Mouse (Mus musculus) testis, postnatal 10 days (tissue): ENCODE results near the gene Ccdc18.
A peak's percentile ranks its signal among the peaks of the same experiment; 100 is the strongest.
"Not testable (repeated sequence)": the region's sequence is repeated elsewhere in the genome, so short reads cannot be mapped to it uniquely, and the experiment has no call there.

Experiments used
- DNase-seq: peaks from one replicate; pipeline ENCODE4 v3.0.0; 2021; ENCODE audit warnings: low spot score

The Ccdc18 gene

DNA sequence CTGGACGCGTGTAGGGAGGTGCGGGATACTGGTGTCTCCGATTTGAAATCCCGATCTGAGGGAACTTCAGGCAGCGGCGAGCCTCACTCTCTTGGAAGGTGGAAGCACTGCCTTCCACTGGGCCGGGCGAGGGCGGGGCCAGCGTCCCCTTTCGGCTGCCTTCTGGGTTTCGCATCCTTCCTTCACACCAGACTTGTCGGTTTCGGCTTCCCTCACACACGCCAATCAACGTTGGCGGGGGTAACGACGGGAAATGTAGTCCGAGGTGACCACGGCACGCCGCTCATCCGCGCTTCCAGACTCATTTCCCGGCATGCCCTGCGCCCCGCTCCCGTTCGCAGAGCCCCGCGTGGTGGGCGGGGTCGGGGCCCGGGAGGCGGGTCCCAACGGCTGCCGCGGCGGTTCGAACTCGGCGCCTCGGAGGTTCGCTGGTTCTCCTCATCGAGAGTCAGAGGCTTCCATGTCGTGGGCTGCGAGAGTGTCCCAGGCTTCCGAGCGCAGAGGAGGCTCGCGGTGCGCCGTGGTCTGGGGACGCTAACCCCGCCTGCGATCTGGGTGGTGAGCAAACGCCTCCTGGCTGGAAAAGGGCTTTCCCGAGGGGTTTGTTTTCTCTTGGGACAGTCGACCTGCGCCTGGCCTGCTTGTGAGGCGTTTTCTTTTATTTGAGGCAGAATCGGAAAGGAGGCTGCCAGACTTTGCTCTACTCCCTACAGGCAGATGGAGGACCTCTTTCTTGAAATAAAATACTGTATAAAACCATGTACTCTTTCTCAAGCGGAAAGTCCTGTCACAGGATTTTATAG, at the start of gene Ccdc18, which contains the start of gene Tmed5:
Gene Ccdc18, plus strand, starts transcription at position 435 of the 803 bp plus-strand sequence.
Gene Tmed5, minus strand, starts transcription at position 180 of the 803 bp plus-strand sequence.
- DNase-seq: peak; percentile 99

DNA sequence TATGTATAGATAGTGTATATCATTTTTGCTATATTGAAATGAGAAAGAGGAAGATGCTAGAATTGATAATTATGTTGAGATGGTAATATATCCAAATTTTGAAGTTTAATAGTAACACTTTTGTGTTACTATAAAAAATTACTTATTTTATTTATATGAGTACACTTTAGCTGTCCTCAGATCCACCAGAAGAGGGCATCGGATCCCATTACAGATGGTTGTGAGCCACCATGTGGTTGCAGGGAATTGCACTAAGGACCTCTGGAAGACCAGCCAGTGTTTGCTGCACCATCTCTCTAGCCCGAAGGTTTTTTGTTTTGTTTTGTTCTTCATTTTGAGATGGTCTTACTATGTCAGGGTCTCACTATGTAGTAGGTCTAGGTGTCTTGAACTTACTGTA, 47.2 kb upstream of the Ccdc18 start:
- DNase-seq: no peak

DNA sequence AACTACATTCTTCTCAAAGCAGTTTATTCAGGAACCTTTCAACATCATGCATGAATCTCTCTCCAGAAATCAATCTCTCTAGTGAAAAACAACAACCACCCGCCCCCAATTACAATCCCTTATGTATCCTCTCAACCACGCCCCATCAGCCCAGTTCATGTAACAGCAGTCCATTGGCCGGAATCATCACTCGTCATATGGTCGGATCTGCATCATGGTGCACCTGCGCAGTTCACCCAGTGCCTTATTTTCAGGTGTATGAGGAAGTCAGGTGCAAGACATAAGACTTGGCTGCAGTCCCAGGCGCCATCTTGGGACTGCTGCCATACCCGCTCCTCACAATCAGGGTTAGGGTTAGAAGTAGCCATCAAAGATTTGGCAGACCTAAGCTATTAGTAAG, 39.9 kb upstream of the Ccdc18 start:
- DNase-seq: not testable (repeated sequence)

DNA sequence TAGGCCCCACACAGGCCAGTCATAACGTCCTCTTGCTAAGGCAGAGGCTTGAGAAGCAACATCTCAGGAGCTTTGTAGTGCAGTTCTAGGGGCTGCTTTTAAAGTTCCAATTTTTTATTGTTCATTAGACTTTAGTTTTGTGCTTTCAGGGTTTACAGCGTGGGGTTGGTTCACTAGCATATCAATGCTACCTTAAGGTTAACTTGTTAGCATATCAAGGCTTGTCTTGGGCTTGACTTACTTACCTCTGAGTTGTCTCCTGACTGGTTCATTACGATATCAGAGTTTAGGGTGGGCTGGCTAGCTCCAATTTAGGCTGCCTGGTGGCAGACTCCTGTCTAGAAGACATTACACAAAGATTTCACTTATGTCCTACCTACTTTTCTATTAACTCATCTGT, 35.0 kb upstream of the Ccdc18 start:
- no peak for DNase-seq

DNA sequence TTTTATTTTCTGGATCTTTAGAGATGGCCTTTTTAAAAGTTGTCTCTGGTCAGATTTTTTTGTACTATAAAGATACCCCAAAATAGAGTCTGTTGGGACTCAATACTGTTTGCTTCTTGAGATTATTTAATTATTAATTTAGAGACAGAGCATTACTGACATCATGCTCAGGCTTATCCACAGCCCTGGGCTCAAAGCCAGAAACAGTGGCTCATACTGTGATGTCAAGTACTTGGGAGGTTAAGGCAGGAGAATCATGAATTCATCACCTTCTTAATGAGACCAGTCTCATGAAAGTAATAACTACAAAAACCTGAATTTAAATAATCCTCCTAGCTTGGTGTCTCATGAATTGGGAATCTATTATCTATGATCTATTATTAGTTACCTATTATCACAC, 32.5 kb upstream of the Ccdc18 start:
- no peak for DNase-seq

DNA sequence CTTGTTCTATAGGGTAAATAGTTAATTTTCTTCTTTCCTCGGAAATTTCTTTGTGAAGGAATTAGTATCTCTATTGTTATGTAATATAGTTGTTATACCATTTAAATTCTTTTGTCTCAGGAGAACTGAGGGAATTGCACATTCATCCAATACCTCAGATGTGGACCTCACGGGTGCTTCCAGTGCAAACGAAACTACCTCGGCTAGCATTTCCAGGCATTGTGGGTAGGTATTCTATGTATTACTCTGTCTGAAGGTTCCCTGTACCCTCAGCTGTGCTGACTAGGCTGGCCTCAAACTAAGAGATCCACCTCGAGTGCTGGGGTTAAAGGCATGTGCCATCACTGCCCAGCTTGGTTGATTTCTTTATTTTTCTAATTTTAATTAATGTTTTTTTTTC, 28.4 kb upstream of the Ccdc18 start:
- DNase-seq: no peak

DNA sequence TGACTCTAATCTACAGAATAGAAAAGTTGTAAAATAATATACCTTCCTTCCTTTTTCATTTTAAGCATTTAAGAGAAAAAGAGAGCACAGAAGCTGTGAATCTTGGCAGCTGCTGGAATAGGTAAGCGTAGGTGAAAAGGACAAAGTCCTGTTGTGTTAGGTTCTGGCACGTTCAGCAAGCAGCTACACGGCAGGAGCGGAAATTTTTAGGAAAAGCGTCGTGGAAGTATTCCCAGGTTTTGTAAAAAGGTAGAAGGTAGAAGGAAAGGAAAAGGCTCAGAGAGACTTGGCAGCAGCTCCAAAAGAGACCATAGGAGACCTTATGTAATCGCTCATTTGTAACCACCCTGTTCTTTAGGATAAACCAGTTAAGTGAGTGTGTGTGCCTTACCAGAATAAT, 23.3 kb upstream of the Ccdc18 start:
- no peak for DNase-seq

DNA sequence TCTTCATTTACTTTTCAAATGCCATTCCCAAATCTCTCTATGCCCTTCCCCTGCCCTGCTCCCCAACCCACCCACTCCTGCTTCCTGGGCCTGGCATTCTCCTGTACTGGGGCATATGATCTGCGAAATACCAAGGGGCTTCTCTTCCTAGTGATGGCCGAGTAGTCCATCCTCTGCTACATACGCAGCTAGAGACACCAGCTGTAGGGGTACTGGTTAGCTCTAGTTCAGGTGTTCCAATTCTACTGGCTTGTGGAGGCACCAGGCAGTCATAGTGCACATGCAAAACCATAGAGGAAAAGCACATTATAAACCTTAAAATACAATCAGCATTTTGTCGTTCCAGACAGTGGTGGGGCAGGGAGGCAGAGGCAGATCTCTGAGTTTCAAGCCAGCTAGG, 15.0 kb upstream of the Ccdc18 start:
- DNase-seq: no peak

DNA sequence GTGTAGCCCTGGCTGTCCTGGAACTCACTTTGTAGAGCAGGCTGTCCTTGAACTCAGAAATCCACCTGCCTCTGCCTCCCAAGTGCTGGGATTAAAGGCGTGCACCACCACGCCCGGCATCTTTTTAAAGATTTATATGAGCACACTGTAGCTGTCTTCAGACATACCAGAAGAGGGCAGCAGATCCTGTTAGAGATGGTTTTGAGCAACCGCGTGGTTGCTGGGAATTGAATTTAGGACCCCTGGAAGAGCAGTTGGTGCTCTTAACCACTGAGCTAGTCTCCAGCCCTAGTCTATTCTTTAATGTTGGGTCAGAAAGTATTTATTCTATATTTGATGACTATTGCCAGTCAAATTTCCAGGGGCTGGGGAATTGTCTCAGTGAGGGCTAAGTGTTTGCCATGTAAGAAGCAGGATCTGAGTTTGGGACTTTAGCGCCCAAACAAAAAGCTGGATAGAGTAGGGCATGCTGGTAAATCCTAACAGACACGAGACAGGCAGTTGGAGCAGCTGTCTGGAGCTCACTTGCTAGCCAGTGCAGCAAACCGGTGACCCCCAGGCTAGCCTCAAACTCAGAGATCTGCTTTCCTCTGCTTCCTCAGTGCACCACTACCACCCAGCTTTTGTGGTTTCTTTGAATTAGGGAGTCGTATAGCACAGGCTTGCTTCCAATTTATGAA, 12.3 kb upstream of the Ccdc18 start:
- DNase-seq: no peak

DNA sequence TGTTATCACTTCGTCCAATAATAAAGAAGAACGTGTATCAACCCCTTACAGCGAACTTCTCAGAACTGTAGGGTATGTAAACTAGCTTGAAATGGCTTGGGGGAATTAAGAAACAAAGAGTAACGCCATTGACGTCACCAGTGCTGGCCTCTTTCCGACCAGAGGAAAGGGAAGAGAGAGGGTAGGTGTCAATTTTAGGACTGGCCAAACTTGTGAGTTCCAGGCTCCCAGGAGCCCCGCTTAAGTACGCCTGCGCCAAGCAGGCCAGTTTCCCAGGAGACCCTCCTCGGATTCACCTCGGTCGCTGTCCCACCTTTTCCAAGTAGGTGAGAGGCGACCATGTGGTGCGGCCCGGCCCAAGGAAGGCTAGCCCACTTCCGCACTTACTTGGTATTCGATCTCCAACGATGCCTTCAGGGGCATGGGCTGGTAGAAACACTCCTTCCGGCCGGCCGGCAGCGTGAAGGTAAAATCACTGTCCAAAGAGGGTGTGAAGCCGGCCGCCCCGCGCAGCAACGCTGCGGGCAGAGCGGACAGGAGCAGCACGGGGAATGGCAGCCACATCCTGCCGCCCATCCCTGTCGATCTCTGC, 730 bp upstream of the Ccdc18 start:
- DNase-seq: no peak

DNA sequence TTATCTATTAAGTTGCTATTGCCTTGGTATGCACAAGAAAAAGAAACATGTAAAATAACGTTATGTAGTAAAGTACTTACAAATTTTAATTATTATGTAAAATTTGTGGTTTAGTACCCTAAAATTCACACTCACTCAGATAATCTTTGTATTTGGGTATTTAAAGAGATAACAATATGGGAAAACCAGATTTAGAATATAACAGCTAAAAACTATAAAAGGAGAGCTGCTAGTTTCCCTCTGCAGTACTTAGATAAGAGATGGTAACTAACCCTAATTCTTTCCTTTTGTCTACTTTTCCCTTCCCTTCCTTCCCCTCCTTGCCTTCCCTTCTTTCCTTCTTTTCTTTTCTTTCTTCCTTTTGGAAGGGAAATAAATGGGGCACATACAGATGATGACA, 19.9 kb downstream of the Ccdc18 start:
- DNase-seq: no peak

DNA sequence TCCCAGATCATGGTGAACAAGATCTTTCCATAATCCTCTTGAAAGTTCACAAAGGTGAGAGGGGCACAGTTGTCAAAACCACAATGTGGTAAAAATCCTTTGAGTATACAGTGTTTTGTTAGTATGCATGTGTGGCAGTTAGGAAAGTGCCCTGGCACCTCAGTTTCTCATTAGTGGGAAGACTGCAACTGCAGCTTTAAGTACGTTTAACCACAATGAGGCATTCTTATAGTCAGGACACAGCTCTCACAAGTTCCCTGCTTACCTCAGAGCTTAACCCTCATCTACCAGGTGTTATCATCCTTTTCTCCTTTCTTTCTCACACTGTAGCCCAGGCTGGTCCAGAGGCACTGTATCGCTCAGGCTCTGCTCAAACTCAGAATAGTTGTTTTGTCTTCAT, 28.1 kb downstream of the Ccdc18 start:
- DNase-seq: no peak

DNA sequence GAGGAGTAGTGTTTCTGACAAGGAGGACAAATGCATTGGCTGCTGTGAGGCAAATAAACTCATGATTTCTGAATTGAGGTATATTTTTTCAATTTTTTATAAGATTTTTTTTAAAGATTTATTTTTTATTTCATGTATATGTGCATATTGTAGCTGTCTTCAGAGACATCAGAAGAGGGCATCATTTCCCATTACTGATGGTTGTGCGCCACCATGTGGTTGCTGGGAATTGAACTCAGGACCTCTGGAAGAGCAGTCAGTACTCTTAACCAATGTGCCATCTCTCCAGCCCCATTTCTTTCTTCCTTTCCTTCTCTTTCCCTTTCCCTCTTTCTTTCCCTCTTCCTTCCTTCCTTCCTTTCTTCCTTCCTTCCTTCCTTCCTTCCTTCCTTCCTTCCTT, 31.0 kb downstream of the Ccdc18 start:
- DNase-seq: peak; percentile 46

DNA sequence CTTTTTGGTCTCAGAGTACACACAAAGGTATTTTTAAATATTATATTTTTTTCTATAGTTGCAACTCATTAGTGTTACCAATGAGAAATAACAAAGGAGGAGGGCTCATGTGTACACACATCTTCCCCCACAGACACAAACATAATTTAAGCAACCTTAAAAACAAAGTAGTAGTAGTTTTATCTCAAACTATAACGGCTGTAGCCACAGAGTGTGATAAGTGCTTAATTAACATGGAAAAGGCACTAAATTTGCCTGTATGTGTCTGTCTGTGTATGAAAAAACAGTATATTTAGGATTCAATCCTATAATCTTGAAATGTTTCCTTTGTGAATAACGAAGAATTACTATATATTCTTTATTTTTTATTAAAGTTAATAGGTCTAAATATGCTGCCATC, 51.4 kb downstream of the Ccdc18 start:
- no peak for DNase-seq

DNA sequence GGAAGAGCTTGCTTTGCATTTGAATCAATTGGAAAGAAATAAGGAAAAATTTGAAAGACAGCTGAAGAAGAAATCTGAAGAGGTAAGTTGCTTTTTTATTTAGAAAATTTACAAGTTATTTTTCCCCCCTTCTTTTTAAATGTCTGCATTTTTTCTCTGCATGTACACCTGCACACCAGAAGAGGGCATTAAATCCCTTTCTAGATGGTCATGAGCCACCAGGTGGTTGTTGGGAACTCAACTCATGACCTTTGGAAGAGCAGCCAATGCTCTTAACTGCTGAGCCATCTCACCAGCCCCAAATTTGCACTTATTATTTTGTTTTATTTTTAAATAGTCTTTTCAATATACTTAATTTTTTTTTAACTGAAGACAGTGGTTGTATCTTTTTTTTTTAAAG, 56.3 kb downstream of the Ccdc18 start:
- no peak for DNase-seq

DNA sequence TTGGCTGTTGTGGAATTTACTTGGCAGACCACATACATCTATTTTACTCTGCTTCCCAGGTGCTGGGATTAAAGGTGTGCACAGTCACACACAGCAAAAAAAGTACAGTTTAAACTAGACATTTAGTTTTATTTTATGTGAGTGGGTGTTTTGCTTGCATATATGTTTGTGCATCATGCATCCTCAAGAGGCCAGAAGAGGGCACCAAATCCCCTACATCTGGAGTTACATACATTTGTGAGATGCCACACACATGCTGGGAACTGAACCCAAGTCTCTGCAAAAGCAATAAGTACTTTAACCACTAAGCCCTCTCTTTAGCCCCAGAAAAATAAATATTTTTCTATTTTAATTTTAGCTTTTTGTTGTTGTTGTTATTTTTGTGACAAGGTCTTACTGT, 73.3 kb downstream of the Ccdc18 start:
- DNase-seq: no peak

DNA sequence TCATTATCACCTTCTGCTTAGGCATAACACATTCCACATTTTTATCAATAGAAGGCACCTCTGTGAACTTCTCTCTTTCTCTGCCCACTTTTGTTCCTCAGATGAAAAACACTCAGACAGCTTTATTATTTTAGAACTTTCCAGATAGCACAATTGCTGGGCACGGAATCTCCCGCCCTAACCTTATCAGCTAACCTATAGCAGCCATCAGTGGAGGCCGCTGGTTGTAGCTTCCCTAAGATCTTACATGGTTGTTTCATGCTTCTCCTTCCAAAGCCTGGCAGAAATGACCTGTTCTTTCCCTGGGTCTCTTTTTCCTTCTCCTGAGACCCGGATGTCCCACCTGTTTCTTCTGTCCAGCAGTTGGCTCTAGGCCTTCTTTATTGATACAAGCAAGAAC, 78.8 kb downstream of the Ccdc18 start:
- no peak for DNase-seq

DNA sequence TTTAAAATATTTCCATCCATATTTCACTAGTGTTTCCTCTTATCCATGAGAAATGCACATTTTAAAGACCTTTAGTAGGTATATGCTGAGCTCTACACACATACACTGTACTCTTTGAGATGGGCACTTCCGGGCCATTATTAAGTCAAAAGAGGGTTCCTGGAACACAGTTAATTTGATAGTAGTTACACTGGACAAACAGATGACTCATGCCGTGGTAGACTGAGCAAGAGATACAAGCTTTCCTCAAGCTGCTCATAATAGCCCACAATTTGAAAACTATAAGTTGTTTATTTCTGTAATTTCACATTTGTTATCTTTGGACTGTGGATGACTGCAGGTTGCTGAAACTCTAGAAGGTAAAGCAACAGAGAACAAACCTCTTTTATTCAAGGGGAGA, 82.3 kb downstream of the Ccdc18 start:
- DNase-seq: no peak

DNA sequence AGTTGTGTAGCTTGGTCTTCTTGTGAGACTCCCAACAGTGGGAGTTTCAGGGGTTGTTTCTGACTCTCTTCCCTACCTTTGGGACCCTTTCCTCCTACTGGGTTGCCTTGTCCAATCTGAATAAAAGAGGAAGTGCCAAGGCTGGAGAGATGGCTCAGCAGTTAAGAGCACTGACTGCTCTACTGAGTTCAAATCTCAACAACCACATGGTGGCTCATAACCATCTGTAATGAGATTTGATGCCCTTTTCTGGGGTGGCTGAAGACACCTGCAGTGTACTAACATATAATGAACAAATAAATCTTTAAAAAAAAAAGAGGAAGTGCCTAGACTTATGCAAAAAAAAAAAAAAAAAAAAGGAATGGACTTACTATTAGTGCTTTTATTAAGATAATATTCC, 91.4 kb downstream of the Ccdc18 start:
- DNase-seq: no peak

DNA sequence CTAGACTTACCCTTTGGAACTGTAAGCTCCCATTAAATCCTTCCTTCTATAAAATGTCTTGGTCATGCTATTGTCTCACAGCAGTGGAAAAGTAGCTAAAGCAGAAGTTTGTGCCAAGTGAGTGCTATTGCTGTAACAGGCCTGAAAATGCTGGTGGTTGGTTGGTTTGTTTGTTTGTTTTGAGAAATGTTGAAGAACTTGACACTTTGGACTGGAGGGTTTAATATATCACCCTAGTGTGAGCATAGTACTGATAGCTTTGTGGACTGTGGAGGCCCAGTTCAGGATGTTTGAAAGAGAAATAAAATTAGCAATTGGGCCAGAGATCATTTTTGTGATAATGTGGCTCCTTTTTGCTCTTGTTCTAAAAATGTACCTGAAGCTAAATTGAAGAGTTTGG, 93.5 kb downstream of the Ccdc18 start:
- DNase-seq: no peak

DNA sequence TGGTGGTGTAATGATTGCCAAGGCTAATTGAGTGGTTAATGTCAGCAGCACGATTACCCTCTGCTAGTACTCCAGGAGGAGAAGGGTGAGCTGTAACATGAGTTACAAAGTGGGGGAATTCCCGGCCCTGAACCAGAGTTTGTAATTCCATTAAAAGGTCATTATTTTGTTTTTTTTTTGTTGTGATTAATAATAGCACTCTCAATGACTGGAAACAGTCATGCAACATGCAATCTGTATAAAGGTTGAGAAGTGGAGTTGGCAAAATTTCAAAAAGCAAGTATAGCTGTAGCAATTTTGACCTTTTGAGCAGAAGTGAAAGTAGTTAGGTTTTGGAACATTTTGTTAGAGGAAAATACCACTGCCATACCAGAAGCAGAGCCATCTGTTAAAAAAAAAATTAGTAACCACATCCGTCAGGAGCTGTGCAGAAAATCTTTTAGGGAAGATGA, 113.7 kb downstream of the Ccdc18 start:
- DNase-seq: no peak

DNA sequence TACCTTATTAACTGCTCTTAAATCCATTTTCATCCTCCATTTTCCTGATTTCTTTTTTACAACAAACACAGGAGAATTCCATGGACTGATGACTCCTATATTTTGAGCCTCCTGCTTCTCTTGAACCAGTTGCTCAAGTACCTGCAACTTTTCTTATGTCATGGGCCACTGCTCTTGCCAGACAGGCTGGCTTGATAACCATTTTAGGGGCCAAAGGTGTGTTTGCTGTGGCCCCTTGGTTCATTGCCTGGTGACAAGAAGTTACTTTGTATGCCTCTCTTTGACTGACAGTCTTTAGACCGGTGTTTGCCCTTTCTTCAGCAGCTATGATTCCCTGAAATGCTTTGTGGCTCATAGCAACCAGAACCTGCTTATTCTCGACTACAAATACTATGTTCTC, 117.4 kb downstream of the Ccdc18 start:
- no peak for DNase-seq

DNA sequence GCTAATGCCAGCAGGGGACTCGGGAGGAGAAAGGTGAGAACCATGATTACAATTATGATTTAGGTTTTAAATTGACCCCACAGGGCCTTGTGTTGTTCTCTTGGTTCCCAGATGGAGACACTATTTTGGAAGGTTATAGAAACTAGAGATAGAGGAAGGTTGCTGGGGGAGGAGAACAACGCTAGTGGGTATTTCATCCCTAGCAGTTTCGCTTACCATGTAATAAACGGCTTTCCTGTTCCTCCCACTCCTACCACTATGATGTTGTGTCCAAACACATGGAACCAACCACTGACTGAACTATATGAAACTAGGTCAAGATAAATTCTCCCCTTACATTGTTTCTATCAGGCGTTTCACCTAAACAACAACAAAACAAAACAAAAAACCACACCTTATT, 122.6 kb downstream of the Ccdc18 start:
- DNase-seq: no peak
